8 mouse cellular contexts compared by ENCODE assay signal in the genomic region with DNA sequence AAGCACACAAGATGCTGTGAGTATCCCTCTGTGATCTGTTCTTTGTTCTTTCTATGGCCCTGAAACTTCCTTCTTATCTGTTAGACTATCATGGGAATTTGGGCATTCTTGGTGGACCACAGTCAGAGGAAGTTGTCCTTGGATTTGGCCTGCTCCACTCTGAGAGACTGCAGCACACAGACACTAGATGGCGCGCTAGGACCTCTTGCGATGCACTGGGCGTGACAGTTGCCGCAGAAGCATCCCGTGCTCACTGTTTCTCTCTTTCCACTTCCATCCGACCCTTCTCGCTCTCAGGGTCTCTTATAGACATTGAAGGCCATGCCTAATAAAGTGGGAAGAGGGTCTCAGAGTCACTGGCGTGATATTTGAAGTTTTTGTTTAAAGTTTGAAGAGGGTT. TPM values are rescaled to one million over a fixed set of nuclear protein-coding genes. Genes with fewer than 3 reads are reported as not detected.
A peak's percentile ranks its signal among the peaks of the same experiment; 100 is the strongest.
DNase-seq lines count a peak whose midpoint lies in the region; ATAC-seq and TF ChIP-seq lines count a peak whose summit lies in the region.

No protein-coding gene starts in this region.

- H3K9me3 ChIP-seq in E14TG2a.4 (ENCODE audit: low read length) = no peaks in the 10 kb centered on the region
- H3K9me3 ChIP-seq in heart, postnatal 0 days (replicated peaks; ENCODE audit: control insufficient read depth, low read length) = no peaks in the 10 kb centered on the region
- no peaks in the 10 kb centered on the region for H3K9me3 ChIP-seq in lung, embryonic 14.5 days (ENCODE audit: low read depth, low read length)

- TF ChIP-seq EP300 in heart, postnatal 0 days (IDR thresholded peaks at IDR 0.05; ENCODE audit: low read depth) = no peak

- no peak overlapping the region for H3K9ac ChIP-seq in heart, postnatal 0 days (replicated peaks; ENCODE audit: low read depth, low read length)
- H3K9ac ChIP-seq in lung, embryonic 14.5 days = no peak overlapping the region

- no peak overlapping the region for H3K27ac ChIP-seq in heart, postnatal 0 days (ENCODE audit: low read depth)
- no peak overlapping the region for H3K27ac ChIP-seq in lung, embryonic 14.5 days (ENCODE audit: low read depth)

- 3% methylated on average over 9 of the region's 9 CpGs for WGBS in heart, postnatal 0 days
- WGBS in lung, embryonic 14.5 days = 6% methylated on average over 9 of the region's 9 CpGs

- DNase-seq in adrenal gland, postnatal 10 days = peak; percentile 91
- peak; percentile 57 for DNase-seq in embryo, embryonic 11.5 days (ENCODE audit: low read depth, low spot score)
- DNase-seq in heart, postnatal 0 days (ENCODE audit: low spot score) = peak; percentile 80
- peak; percentile 92 for DNase-seq in kidney, postnatal 4 days
- peak; percentile 95 for DNase-seq in lung, embryonic 14.5 days
- peak; percentile 75 for DNase-seq in retina, postnatal 7 days (ENCODE audit: low read depth, low spot score)
- peak; percentile 56 to 61 for DNase-seq in urinary bladder, adult 18-20 months (ENCODE audit: low spot score in 2 of 2)

- peak; percentile 93 for TF ChIP-seq CTCF in E14TG2a.4 (conservative IDR thresholded peaks at IDR 0.05; ENCODE audit: low read length)
- TF ChIP-seq CTCF in heart, postnatal 0 days (IDR thresholded peaks at IDR 0.05; ENCODE audit: low read depth) = peak; percentile 98
- TF ChIP-seq CTCF in lung, embryonic 14.5 days (IDR thresholded peaks at IDR 0.05; ENCODE audit: low read depth) = peak; percentile 96

- H3K27me3 ChIP-seq in E14TG2a.4 (ENCODE audit: insufficient read depth, low read length) = peaks cover 20% of the 10 kb centered on the region
- H3K27me3 ChIP-seq in heart, postnatal 0 days (ENCODE audit: control insufficient read depth, insufficient read depth, low read length) = no peaks in the 10 kb centered on the region
- no peaks in the 10 kb centered on the region for H3K27me3 ChIP-seq in lung, embryonic 14.5 days (ENCODE audit: insufficient read depth, low read length)

- H3K4me2 ChIP-seq in heart, postnatal 0 days (ENCODE audit: low read depth, low read length) = no peak overlapping the region
- no peak overlapping the region for H3K4me2 ChIP-seq in lung, embryonic 14.5 days

- no peaks in the 10 kb centered on the region for H3K36me3 ChIP-seq in E14TG2a.4 (ENCODE audit: insufficient read depth, low read length)
- no peaks in the 10 kb centered on the region for H3K36me3 ChIP-seq in heart, postnatal 0 days (replicated peaks; ENCODE audit: control insufficient read depth, insufficient read depth, low read length)
- no peaks in the 10 kb centered on the region for H3K36me3 ChIP-seq in lung, embryonic 14.5 days (ENCODE audit: insufficient read depth)

- no peak overlapping the region for H3K4me3 ChIP-seq in E14TG2a.4 (replicated peaks; ENCODE audit: low read length)
- H3K4me3 ChIP-seq in heart, postnatal 0 days (ENCODE audit: low read depth, low read length) = no peak overlapping the region
- no peak overlapping the region for H3K4me3 ChIP-seq in lung, embryonic 14.5 days (ENCODE audit: low read depth, low read length)

- ATAC-seq in heart, postnatal 0 days (ENCODE audit: insufficient read depth, low read depth) = peak; percentile 80
- peak; percentile 65; the same call in 1 of the 2 replicates for ATAC-seq in lung, embryonic 14.5 days (ENCODE audit: insufficient read depth)

- H3K4me1 ChIP-seq in E14TG2a.4 (replicated peaks; ENCODE audit: low read depth, low read length) = peaks cover 11% of the 10 kb centered on the region
- no peaks in the 10 kb centered on the region for H3K4me1 ChIP-seq in heart, postnatal 0 days (ENCODE audit: control insufficient read depth, insufficient read depth)
- no peaks in the 10 kb centered on the region for H3K4me1 ChIP-seq in lung, embryonic 14.5 days (ENCODE audit: insufficient read depth)

RNA-seq across cellular contexts. Expression of a gene that starts 13.9 kb away (rescaled TPM):
- under 1 TPM in 1 of 2 experiments, not detected in 1; 0.15 TPM for total RNA-seq in adrenal gland, postnatal 10 days (2021)
- total RNA-seq in heart, postnatal 0 days (2014; rRNA removed; ENCODE audit: low replicate concordance) = 0.19 TPM in 1 of 2 replicates, not detected in the other
- 0.42 and 0.56 TPM in 2 replicates for polyA plus RNA-seq in heart, postnatal 0 days (2015; fragmentation: Nextera tagmentation; extraction: Ambion mirVana)
- 0.11 TPM in 1 of 2 replicates, not detected in the other for polyA plus RNA-seq in lung, embryonic 14.5 days (2014; fragmentation: Nextera tagmentation; extraction: Ambion mirVana)

RNA-seq across cellular contexts. Expression of a gene that starts 18.5 kb away (rescaled TPM):
- 10 to 100 TPM; 60.6 to 70.6 TPM for total RNA-seq in adrenal gland, postnatal 10 days (2021)
- total RNA-seq in heart, postnatal 0 days (2014; rRNA removed; ENCODE audit: low replicate concordance) = 95.8 and 97.9 TPM in 2 replicates
- 32.1 and 34.7 TPM in 2 replicates for polyA plus RNA-seq in heart, postnatal 0 days (2015; fragmentation: Nextera tagmentation; extraction: Ambion mirVana)
- 163 and 167 TPM in 2 replicates for polyA plus RNA-seq in lung, embryonic 14.5 days (2014; fragmentation: Nextera tagmentation; extraction: Ambion mirVana)
